Mouse (Mus musculus): ENCODE results near the gene Anks1.

The Anks1 gene

DNA sequence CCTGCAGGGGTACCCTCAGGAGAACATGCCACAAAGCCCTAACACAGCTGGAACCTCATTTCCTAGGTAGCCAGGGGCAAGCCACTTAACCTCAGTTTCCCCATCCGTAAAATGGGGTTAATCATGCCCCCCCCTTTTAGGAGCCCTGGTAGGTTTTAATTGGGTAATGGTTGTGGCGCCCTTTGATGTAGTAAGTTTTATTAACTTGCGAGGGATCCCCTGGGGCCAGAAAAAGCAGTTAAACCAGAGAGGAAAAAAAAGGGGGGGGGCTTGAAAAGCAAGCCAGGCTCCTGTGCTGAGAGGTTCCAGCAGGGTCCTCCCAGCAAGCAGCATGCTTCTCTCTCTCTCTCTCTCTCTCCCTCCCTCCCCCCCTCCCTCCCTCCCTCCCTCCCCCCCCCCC, 190.0 kb downstream of the Anks1 start:
- DNase-seq, result peak in 1 of 2 experiments; percentile 23

DNA sequence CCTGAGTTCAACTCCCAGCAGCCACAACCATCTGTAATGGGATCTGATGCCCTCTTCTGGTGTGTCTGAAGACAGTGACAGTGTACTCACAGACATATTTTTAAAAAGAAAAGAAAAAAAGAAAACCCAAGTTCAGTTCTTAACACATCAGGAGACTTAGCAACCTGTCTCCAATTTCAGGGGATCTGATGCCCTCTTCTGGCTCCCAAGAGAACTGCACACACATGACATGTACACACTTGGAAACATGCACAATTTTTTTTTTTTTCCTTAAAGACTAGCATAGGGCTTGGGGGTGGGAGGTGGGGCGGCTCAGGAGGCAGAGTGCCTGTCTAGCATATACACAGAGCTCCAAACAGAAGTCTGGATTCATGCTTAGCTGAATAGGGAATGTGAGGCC, 191.6 kb downstream of the Anks1 start:
- DNase-seq, result no peak

DNA sequence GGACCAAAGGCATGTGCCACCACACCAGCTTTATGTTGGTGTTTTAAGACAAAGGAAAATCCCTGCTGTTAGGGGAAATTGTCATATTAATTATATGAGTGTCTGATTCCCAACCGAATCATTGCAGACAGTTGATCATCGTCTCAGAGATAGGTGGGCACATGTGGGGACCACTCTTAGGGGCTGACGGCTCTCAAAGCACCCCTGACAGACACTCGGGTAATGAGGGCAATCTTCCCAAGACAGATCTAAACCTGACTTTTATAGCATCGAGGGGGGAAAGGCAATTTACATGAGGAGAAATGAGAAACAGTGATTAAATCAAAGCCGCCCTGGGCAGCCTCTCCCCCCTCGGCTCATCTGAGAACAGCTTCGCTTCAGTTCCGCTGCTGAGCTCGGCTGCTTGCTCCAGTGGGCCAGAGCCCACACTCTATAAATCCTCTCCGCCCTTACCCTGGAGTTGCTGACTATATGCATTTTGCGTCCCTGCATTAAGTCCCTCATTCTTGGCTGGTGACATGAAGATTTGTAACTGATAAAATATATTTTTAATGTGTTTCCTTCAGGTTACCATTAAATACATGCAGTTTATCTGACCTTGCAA, 192.3 kb downstream of the Anks1 start:
- DNase-seq, result no peak

DNA sequence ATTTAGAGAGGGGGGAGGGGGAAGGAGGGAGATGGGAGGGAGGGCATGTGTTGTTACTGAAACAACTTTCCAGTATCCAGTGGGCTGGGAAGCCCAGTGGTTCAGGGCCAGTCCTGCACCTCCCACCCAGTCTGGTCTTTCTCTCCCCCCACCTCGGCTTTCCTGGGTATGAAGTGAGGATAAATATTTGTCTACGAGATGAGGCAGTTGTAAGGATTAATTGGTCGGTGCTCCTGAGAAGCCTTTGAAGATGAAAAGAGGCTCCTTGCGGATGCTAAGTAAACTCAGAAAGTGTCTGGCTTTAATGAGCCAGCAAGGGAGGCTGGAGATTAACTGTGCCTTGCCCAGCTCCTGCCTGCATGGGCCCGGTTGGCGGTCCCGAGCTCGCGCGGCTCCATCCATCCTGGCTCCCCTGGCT, 192.8 kb downstream of the Anks1 start:
- no peak for DNase-seq

DNA sequence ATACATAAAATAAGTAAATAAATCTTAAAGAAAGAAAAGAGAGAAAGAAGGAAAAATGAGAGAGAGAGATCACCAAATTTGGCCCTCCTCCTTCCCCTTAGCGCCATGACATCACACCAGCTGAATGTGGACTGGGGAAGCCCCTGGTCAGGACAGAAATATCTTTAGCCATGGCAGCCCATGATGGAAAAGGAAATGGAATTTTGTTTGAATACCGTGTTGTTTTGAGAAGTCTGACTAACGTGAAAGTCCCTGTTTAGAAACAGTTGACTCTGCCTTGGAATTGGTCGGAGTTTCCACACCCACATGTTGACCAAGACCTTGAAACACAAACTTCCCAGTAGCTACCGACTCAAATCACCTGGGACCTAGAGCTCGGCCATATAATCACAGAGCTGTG, 195.3 kb downstream of the Anks1 start:
- DNase-seq, result no peak

DNA sequence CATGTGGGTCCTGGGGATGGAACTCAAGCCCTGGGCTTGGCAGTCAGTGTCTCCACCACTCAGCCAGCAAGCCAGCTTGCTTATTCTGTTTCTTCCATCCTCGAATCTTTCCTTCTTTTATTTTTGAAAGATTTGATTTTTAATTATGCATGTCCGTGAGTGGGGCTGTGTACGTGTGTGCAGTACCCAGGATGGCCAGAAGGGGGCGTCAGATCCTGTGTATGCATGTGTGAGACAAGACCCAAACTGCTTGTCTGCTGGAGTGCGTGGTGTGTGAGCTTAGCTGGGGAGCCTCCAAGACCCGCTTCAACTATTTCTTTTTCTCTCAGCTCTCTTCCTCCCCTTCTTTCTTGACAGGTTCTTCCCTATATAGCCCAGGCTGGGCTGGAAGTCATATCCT, 197.2 kb downstream of the Anks1 start:
- no peak for DNase-seq

DNA sequence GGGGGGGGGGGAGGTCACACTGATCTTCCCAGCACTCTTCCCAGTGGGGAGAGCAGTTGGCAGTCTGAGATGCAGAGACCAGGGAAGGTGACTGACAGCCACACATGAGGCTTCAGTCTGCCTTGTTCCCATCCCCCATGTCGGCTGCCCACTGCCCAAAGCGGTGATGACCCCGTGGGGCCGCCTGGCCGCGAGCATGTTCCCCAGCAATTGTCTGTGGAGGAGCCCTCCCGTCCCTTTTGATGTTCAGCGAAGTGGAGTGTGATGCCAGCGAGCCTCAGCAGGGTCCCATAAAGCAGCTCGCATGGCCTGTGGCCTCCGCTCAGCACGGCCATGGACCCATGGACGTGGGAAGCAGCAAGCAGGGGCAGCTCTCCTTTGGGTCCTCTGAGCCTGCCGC, 198.2 kb downstream of the Anks1 start:
- no peak for DNase-seq

DNA sequence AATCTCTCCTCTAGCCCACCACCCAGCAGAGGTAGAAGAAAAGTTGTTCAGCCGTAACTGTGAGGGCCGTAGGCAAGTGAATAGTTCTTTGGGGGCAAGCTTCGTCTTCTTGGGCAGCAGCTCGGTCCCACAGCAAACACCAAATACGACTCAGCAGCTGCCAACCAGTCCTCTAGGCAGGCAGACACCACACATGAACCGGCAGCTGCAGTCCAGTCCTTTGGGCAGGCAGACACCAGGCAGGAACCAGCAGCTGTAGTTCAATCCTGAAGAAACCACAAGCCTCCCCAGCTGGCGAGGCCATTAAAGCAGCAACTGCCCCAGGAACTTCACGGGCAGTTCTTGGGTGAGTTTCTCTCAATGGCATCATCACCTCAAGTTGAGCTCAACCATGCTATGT, 203.2 kb downstream of the Anks1 start:
- no peak for DNase-seq

Data from kidney, postnatal 36 days (tissue).